Mouse (Mus musculus): Measurements from ENCODE around the gene Serhl. TPM values are rescaled to one million over a fixed set of nuclear protein-coding genes. Genes with fewer than 3 reads are reported as not detected.

Gene Serhl
- polyA plus RNA-seq, 1 experiment = 36.2 TPM

DNA sequence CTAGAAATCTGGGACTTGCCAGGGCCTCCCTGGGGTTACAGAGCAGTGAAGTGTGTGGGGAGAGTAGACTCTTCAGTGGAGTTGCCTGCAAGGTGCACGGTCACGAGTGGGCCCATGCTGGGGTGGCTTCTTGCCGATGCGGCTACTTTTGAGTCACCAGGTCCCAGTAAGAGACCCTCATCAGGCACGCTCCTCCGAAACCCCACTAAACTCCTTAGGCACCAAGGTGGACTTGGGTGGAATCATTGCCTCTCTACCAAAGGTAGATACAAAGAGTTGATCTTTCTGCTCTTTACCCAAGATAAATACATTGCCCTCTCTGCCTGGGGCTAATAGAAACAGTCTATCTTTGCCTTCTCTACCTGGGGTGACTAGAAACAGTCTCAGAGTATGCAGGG lies 68.4 kb downstream of the Serhl start:
- Histone ChIP-seq H3K4me3 (ENCODE audit: insufficient read depth, low read length) (no peak overlapping the region), H3K4me1 (ENCODE audit: control insufficient read depth, insufficient read depth, low read length) (peaks cover 2% of the 10 kb centered on the region; the same call in 1 of the 2 replicates), H3K27ac (ENCODE audit: insufficient read depth, low read depth, low read length) (no peak overlapping the region)
- TF ChIP-seq CTCF (IDR thresholded peaks at IDR 0.05; ENCODE audit: low read depth, low read length) (no peak; the same call in 1 of the 2 replicates), POLR2A (IDR thresholded peaks at IDR 0.05; ENCODE audit: borderline replicate concordance, low read depth, low read length) (no peak)

DNA sequence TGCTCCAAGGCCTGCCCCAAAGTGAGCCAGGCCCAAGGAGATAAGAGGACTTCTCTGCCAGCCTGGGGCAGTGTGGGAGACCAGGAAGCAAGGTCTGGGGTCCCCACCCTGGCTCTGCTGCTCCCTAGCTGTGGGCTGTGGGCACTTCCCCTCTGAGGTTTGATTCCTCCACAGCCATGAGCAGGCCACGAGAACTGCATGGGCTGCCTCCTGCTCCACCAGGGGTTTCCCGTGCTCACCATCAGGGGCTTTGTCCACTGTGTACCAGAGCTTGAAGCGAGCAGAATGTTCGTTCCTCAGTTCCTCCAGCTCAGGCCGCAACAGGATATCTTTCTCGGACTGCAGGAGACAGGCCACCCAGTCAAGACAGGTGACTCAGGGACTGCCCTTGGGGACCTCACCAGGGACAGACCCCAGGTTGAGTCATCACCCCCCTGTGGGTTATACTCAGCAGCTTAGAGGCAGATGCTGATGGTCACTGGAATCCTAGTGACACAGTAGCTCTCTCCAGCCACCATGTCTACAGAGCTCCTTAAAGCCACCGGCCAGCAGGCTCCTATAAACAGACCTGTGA lies 69.4 kb downstream of the Serhl start:
- peaks cover under 1% of the 10 kb centered on the region; the same call in 1 of the 2 replicates for H3K4me1 ChIP-seq (ENCODE audit: control insufficient read depth, insufficient read depth, low read length)

DNA sequence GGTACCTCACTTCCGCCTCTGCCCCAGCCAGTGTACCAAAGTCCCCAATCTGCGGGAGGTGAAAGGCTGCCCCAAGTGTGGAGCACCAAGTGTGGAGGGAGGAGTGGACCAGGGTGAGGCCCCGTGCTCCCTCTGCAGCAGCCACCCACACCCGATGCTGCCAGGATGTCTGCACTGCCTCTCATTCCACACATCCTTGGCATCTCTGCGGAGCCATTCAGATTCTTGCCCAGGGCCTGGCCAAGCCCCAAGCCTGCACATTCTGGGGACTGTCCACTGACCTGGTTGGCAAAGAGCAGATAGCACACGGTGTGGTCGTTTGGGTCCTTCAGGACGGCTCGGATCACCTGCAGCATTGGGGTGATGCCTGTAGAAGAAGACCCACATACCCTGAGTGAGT lies 70.5 kb downstream of the Serhl start:
- TF ChIP-seq POLR2A (IDR thresholded peaks at IDR 0.05; ENCODE audit: borderline replicate concordance, low read depth, low read length) (no peak), CTCF (IDR thresholded peaks at IDR 0.05; ENCODE audit: low read depth, low read length) (no peak)
- no peak overlapping the region for H3K27ac ChIP-seq (ENCODE audit: insufficient read depth, low read depth, low read length)
- H3K4me3 ChIP-seq (ENCODE audit: insufficient read depth, low read length) = no peak overlapping the region
- H3K4me1 ChIP-seq (ENCODE audit: control insufficient read depth, insufficient read depth, low read length) = peaks cover 4% of the 10 kb centered on the region

More for the DNA sequence above, 69.4 kb downstream of the Serhl start:
- H3K27ac ChIP-seq (ENCODE audit: insufficient read depth, low read depth, low read length) = no peak overlapping the region
- TF ChIP-seq POLR2A (IDR thresholded peaks at IDR 0.05; ENCODE audit: borderline replicate concordance, low read depth, low read length) = no peak
- H3K4me3 ChIP-seq (ENCODE audit: insufficient read depth, low read length) = no peak overlapping the region

DNA sequence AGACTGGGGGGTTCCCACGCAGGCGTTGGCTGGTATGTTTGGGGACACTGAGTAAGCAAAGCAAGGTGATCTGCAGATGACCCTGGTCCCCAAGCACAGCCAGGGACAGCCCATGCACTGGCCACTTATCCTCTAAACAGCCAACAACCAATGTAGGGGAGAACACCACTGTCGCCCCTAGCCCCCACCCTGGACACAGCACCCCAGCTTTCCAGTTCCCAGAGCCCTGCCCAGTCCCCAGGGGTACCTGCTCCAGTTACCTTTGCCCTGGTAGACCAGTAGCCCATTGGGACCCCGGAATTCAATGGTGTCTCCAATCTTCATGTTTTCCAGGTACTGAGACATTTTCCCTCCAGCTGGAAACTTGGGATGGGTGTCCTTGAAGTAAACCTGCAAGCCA lies 71.3 kb downstream of the Serhl start:
- H3K4me3 ChIP-seq (ENCODE audit: insufficient read depth, low read length) = no peak overlapping the region
- TF ChIP-seq CTCF (IDR thresholded peaks at IDR 0.05; ENCODE audit: low read depth, low read length) = no peak
- no peak for TF ChIP-seq POLR2A (IDR thresholded peaks at IDR 0.05; ENCODE audit: borderline replicate concordance, low read depth, low read length)
- no peak overlapping the region for H3K27ac ChIP-seq (ENCODE audit: insufficient read depth, low read depth, low read length)
- H3K4me1 ChIP-seq (ENCODE audit: control insufficient read depth, insufficient read depth, low read length) = peaks cover 8% of the 10 kb centered on the region

DNA sequence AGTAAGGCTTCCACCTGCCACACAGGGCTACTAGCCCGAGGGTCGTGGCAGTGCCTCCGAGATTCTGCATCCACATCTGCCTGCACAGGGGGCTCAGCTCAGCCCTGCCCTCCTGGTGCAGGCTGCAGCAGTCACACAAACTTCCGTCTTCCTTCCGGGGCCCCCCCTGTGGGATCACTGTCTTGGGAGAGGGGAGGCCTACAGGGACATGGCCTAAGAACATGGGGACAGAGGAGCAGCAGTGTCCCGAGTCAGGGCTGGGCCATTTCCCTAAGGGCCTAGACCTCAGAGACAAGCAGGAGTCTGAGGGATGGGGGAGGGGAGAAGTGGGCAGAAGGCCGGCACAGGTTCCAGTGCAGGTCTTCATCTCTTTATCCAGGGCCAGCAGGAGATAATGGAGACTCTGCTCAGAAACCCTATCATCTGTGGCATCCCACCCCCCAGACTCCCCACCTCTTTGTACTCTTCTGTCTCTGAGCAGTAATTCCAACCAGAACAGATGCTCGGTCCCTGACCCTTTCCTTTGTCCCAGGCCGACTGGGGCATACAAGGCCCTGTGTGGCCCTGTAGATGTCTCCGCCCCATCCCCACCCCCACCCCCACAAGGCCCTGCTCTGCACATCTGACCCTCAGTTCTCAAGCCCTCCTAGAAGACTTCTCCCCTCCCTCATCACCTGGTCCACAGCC lies 71.9 kb downstream of the Serhl start:
- peaks cover 14% of the 10 kb centered on the region for H3K4me1 ChIP-seq (ENCODE audit: control insufficient read depth, insufficient read depth, low read length)
- no peak overlapping the region for H3K27ac ChIP-seq (ENCODE audit: insufficient read depth, low read depth, low read length)
- H3K4me3 ChIP-seq (ENCODE audit: insufficient read depth, low read length) = no peak overlapping the region
- TF ChIP-seq POLR2A (IDR thresholded peaks at IDR 0.05; ENCODE audit: borderline replicate concordance, low read depth, low read length) (no peak), CTCF (IDR thresholded peaks at IDR 0.05; ENCODE audit: low read depth, low read length) (no peak)

DNA sequence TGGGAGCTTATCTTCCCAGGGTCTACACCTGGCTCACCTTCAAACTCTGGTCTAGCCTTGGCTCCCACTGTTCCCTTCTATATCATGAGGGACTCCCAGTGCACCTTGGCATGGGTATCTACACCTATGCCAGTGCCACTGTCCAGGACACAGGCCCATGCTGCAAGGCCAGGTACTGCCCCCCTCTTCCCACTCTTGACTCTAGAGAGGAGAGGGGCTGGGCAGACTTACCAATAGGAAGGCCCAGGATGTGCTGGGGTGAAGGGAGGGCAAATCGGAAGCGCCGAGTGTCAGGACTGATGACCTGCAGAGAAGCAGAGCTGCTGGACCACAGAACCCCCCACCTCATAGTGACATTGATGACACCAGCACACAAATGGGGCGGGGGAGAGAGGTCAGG lies 72.7 kb downstream of the Serhl start:
- Histone ChIP-seq H3K27ac (ENCODE audit: insufficient read depth, low read depth, low read length) (no peak overlapping the region), H3K4me3 (ENCODE audit: insufficient read depth, low read length) (no peak overlapping the region), H3K4me1 (ENCODE audit: control insufficient read depth, insufficient read depth, low read length) (peaks cover 20% of the 10 kb centered on the region)
- TF ChIP-seq CTCF (IDR thresholded peaks at IDR 0.05; ENCODE audit: low read depth, low read length) = no peak
- TF ChIP-seq POLR2A (IDR thresholded peaks at IDR 0.05; ENCODE audit: borderline replicate concordance, low read depth, low read length) = no peak

DNA sequence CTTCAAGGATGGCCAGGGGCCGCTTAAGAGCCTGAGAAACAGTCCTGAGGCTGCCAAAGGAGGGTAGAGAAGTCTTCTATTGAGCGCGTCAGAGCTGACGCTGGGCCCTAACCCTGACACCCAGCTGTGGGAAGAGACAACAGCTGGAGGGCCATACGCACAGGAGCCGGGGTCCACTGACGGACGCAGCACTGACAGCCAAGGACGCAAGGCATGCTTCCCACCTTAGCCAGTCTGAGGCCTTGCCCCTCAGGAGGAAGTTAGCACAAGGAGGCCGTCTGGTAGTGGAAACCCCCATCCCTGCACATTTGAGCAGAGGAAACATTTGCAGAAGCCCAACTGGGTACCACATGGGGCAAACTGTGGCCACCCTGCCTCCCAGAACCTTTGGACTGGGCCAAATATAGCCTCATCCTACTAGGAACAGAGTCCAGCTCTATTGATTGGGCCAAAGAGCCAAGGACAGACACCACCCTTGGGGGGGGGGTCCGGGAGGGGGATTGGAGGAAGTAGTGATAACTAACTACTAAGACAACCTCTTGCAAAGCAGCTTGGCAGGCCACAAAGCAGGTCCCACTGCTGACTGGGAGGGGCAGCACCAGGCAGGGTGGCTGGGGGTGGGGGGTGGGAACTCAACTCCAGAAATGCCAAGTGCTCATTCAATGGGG lies 73.6 kb downstream of the Serhl start:
- no peak overlapping the region for H3K4me3 ChIP-seq (ENCODE audit: insufficient read depth, low read length)
- H3K27ac ChIP-seq (ENCODE audit: insufficient read depth, low read depth, low read length) = no peak overlapping the region
- peaks cover 29% of the 10 kb centered on the region for H3K4me1 ChIP-seq (ENCODE audit: control insufficient read depth, insufficient read depth, low read length)
- TF ChIP-seq POLR2A (IDR thresholded peaks at IDR 0.05; ENCODE audit: borderline replicate concordance, low read depth, low read length) (no peak), CTCF (IDR thresholded peaks at IDR 0.05; ENCODE audit: low read depth, low read length) (no peak)

DNA sequence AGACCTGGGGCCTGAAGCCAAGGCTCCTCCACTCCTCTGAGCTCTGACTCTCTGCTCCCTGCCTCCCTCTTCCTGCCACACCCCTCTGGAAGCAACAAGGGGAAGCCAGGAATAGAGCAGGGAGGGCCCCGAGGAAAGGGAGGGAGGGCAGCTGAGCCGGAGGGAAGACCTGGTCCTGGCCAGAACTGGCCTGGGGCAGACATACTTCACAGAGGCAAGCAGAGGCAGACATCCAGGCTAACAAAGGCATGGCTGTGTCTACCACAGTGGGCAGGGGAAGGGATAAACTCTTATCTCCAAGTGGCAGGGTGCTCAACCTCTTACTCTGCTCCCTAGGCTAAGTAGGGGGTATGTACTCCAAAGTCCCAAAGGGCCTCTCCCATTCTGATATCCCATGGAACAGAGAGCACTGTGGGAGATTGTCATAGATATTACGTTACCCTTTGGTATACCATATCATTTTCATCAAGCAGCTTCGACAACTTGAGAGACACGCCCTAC lies 75.7 kb downstream of the Serhl start:
- TF ChIP-seq CTCF (IDR thresholded peaks at IDR 0.05; ENCODE audit: low read depth, low read length) (no peak), POLR2A (IDR thresholded peaks at IDR 0.05; ENCODE audit: borderline replicate concordance, low read depth, low read length) (no peak)
- Histone ChIP-seq H3K4me1 (ENCODE audit: control insufficient read depth, insufficient read depth, low read length) (peaks cover 44% of the 10 kb centered on the region), H3K4me3 (ENCODE audit: insufficient read depth, low read length) (no peak overlapping the region), H3K27ac (ENCODE audit: insufficient read depth, low read depth, low read length) (no peak overlapping the region)

DNA sequence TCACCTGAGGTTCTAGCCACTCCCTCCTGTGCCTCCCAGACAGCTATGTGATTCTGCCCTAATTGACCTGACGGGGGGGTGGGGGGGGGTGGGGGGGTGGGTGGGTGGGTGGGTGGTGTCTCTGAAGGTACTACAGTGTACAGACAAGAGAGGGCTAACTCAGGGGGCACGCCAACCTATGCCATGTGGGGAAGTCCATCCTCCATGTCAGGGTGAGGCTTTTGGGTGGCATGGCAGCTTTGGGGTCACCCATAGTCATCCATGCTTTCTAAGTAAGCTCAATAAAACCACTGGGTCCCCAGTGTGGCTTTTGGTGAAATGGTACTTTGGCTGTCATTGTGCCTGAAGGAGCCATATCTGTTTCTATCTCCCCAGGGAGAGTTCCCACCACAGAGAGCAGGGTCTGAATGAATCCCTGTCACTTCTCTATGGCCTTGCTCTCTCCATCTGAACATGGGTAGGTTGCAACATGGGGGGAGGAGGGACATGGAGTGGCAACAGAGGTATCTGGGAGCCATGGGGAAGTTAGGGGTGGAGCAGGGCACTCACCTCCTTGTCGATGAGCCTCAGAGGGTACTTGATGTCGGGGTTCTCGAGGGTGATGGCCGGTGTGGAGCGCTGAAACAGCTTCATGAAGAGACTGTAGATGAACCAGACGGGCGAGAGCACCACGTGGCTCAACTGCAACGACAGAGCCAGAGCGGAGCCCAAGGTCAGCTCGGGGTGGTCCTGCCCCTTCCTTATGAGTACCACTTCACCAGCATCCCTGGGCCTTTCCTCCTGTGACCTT lies 76.4 kb downstream of the Serhl start:
- TF ChIP-seq CTCF (IDR thresholded peaks at IDR 0.05; ENCODE audit: low read depth, low read length) (no peak), POLR2A (IDR thresholded peaks at IDR 0.05; ENCODE audit: borderline replicate concordance, low read depth, low read length) (no peak)
- Histone ChIP-seq H3K4me1 (ENCODE audit: control insufficient read depth, insufficient read depth, low read length) (peaks cover 51% of the 10 kb centered on the region), H3K4me3 (ENCODE audit: insufficient read depth, low read length) (no peak overlapping the region), H3K27ac (ENCODE audit: insufficient read depth, low read depth, low read length) (no peak overlapping the region)

Other genes starting within 250 kb of the Serhl start
- gene Tcf20, start 101.6 kb upstream of the Serhl start, polyA plus RNA-seq (2012; ENCODE audit: insufficient read depth, insufficient read length, missing spikeins) = 20.1 and 21.4 TPM in 2 replicates
- gene Nfam1, start 56.2 kb upstream of the Serhl start, polyA plus RNA-seq (2012; ENCODE audit: insufficient read depth, insufficient read length, missing spikeins) = 242 and 254 TPM in 2 replicates
- 54.1 and 66.1 TPM in 2 replicates for gene Rrp7a, start 33.3 kb downstream of the Serhl start, polyA plus RNA-seq (2012; ENCODE audit: insufficient read depth, insufficient read length, missing spikeins)
- 57.9 and 64.2 TPM in 2 replicates for gene Poldip3, start 59.9 kb downstream of the Serhl start, polyA plus RNA-seq (2012; ENCODE audit: insufficient read depth, insufficient read length, missing spikeins)
- 101 and 112 TPM in 2 replicates for gene Cyb5r3, start 83.1 kb downstream of the Serhl start, polyA plus RNA-seq (2012; ENCODE audit: insufficient read depth, insufficient read length, missing spikeins)
- 1.7 TPM in 1 of 2 replicates, not detected in the other for gene A4galt, start 162.3 kb downstream of the Serhl start, polyA plus RNA-seq (2012; ENCODE audit: insufficient read depth, insufficient read length, missing spikeins)

Data from bone marrow macrophage, adult 2 months (primary cell).